Mouse (Mus musculus) liver, embryonic 11.5 days (tissue): ENCODE measurements around the gene Fopnl. TPM values are rescaled to one million over a fixed set of nuclear protein-coding genes. Genes with fewer than 3 reads are reported as not detected.

ENCODE experiments used
- ATAC-seq: fragments of 200-750 bp; cut with Nextera tagmentation; replicated peaks from 2 replicates; pipeline ENCODE4 v1.8.0; 2017; ENCODE audit warnings: moderate number of reproducible peaks, mild to moderate bottlenecking, moderate TSS enrichment, moderate library complexity; ENCODE audit not compliant: low FRiP score
- DNase-seq: peaks from one replicate; pipeline ENCODE4 v3.0.0-alpha.2; 2017; ENCODE audit warnings: low spot score
- H3K27ac ChIP-seq: fragments of 300-500 bp; sonication (generic); 2 replicates; pipeline ENCODE4 v1.5.1; 2014; ENCODE audit warnings: mild to moderate bottlenecking, low read depth, low read length, control low read depth
- H3K27me3 ChIP-seq: fragments of 300-500 bp; sonication (generic); replicated peaks from 2 replicates; pipeline ENCODE4 v1.6.1; 2014; ENCODE audit warnings: low read length, mixed read lengths; ENCODE audit not compliant: control insufficient read depth, insufficient read depth
- H3K36me3 ChIP-seq: fragments of 300-500 bp; sonication (generic); 2 replicates; pipeline ENCODE4 v1.6.1; 2014; ENCODE audit warnings: mild to moderate bottlenecking, low read length, moderate library complexity, mixed read lengths; ENCODE audit not compliant: control insufficient read depth, insufficient read depth
- H3K4me1 ChIP-seq: fragments of 300-500 bp; sonication (generic); replicated peaks from 2 replicates; pipeline ENCODE4 v1.6.1; 2014; ENCODE audit warnings: low read length, mixed read lengths; ENCODE audit not compliant: control insufficient read depth, insufficient read depth
- H3K4me2 ChIP-seq: fragments of 300-500 bp; sonication (generic); 2 replicates; pipeline ENCODE4 v1.6.1; 2014; ENCODE audit warnings: mild to moderate bottlenecking, control low read depth, moderate library complexity
- H3K4me3 ChIP-seq: fragments of 300-500 bp; sonication (generic); 2 replicates; pipeline ENCODE4 v1.5.1; 2014; ENCODE audit warnings: low read depth, low read length, control low read depth
- H3K9ac ChIP-seq: fragments of 300-500 bp; sonication (generic); 2 replicates; pipeline ENCODE4 v1.6.1; 2014; ENCODE audit warnings: low read depth, low read length, control low read depth
- H3K9me3 ChIP-seq: fragments of 300-500 bp; sonication (generic); 2 replicates; pipeline ENCODE4 v1.6.1; 2016; ENCODE audit warnings: low read length, inconsistent platforms, mixed read lengths; ENCODE audit not compliant: control insufficient read depth
- WGBS: fragments of 180-500 bp; shearing (Covaris S2); extraction: QIAGEN DNeasy Blood & Tissue Kit; methylation state at CpG from one replicate; pipeline ENCODE4 v1.1.7; 2014; 5-methylcytosine and 5-hydroxymethylcytosine counted together
- polyA plus RNA-seq: library from polyadenylated mRNA; unstranded; fragments of >200 nt; fragmentation: Nextera tagmentation; extraction: Ambion mirVana; gene quantifications from 2 replicates; pipeline ENCODE4 v1.2.1, GENCODE M21; 2014

Gene Fopnl
- polyA plus RNA-seq, 1 experiment from 2014 or later, result 106 TPM

DNA sequence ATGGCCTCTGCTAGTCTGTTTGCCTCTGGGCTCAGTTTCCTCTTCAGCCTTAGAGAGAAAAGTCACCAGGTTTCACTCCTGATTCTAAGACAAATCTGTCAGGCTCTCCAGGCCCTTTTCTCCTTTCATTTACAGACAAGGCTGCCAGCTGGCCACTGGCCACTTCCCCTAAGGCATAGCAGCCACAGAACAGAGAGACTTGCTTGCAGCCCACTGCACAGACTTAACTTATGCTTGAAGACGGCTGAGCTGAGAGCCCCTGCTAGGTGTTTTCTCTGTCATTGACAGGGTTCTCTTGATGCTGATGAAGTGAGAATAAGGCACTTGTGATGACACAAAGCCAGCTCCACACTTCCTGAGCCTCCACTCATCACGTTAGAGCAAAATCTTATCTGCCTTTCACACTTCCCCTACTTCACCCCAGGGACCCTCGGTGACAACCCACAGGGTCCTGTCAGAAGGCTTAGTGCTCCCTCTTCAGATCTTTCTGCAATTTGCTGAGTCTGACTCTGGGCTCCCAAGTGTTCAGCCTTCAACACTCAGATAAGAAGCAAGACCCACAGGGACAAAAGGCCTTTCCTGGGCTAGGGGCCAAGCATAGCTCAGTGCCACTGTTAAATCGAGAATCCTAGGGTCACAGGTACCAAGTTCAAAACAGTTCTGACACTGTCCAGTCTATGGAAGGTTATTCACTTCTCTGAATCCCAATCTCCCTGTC, 51.8 kb downstream of the Fopnl start:
- Histone ChIP-seq H3K9ac (no peak overlapping the region), H3K4me2 (no peak overlapping the region), H3K4me3 (no peak overlapping the region), H3K36me3 (no peaks in the 10 kb centered on the region), H3K9me3 (no peaks in the 10 kb centered on the region), H3K4me1 (no peaks in the 10 kb centered on the region), H3K27ac (no peak overlapping the region), H3K27me3 (no peaks in the 10 kb centered on the region)
- DNase-seq (no peak), ATAC-seq (no peak)
- WGBS, result 12% methylated on average over 4 of the region's 4 CpGs

DNA sequence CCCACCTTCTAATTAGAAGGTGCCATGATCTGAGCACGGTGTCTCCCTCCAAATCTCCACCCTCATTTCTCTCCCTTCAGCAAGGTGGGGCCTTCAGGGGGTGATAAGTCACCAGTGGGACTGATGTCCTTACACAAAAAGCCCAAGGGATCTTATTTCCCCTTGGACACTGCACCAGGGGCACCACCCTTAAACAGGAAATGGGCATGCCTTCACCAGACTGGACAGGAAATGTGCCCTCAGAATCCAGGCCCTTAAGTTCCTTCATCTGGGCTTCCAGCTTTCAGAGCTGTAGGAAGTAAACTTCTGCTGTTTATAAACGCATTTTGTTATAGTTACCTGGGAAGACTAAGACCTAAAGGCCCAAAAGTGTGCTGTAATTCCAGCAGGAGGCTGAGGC, 52.7 kb downstream of the Fopnl start:
- Histone ChIP-seq H3K9ac (no peak overlapping the region), H3K4me1 (no peaks in the 10 kb centered on the region), H3K27me3 (no peaks in the 10 kb centered on the region), H3K4me3 (no peak overlapping the region), H3K27ac (no peak overlapping the region), H3K4me2 (no peak overlapping the region), H3K36me3 (no peaks in the 10 kb centered on the region), H3K9me3 (no peaks in the 10 kb centered on the region)
- DNase-seq, result no peak
- 71% methylated on average over 2 of the region's 2 CpGs for WGBS
- ATAC-seq, result no peak

DNA sequence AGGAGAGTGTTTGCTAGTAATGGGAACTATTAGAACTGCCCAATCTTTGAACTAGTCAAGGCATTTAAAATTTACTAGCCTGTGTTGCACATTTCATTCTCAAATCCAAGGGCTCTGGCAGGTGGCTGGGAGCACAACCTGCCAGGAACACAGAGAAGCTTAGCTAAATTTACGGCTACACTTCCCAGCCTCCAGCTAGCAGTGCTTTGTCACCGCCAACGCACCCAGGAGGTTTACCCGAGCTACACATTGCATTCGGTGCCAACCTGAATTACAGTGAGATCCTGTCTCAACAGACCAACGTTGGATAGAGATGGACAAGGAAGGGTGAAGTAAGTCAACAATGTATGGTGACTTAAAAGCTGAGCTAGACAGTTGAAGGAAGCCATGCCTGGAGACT, 54.0 kb downstream of the Fopnl start:
- no peak overlapping the region for H3K27ac ChIP-seq
- DNase-seq, result no peak
- 90% methylated on average over 6 of the region's 6 CpGs for WGBS
- H3K36me3 ChIP-seq, result no peaks in the 10 kb centered on the region
- H3K4me1 ChIP-seq, result no peaks in the 10 kb centered on the region
- no peak overlapping the region for H3K9ac ChIP-seq
- no peaks in the 10 kb centered on the region for H3K27me3 ChIP-seq
- ATAC-seq, result no peak
- no peak overlapping the region for H3K4me3 ChIP-seq
- no peak overlapping the region for H3K4me2 ChIP-seq
- no peaks in the 10 kb centered on the region for H3K9me3 ChIP-seq

DNA sequence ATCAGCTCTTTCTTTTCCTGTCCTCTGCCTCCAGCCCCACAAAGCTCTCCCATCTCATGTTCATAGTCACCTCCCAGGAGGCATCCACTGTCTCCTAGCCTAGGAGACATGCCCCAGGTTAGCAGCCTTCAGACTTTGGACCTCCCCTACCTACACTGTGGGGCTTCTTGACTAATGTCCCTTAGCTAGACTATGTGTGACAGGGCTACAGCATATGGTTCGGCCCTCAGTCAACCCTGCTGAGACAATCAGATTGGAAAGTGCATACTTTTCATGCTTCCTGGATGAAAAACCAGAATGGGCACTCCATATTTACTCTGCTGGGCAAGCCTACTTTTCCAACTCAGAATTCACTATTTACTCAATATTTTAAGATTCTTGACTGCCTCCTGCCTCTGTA, 54.8 kb downstream of the Fopnl start:
- Histone ChIP-seq H3K9ac (no peak overlapping the region), H3K4me3 (no peak overlapping the region), H3K4me1 (no peaks in the 10 kb centered on the region), H3K9me3 (no peaks in the 10 kb centered on the region), H3K36me3 (no peaks in the 10 kb centered on the region), H3K4me2 (no peak overlapping the region), H3K27me3 (no peaks in the 10 kb centered on the region), H3K27ac (no peak overlapping the region)
- ATAC-seq, result no peak
- DNase-seq, result no peak
- WGBS, result 82% methylated on average over 1 of the region's 1 CpGs

DNA sequence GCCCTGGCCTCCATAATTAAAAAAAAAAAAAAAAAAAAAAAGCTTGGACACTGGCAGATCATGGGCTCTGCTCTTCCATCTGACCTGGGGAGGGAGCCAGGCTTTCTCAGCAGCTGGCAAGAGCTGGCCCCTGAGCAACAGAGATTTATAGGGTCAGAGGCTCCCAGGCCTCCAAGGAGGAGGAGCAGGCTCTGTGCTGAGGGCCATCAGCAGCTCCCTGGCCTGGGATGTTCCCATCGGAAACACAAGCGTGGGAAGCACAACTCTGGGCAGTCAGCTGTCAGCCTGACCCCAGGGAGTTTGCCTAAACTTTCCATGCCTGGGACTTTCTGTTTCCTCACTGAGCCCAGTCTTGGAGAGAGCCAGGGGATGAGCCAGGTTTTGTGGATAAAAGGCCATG, 58.3 kb downstream of the Fopnl start:
- no peaks in the 10 kb centered on the region for H3K36me3 ChIP-seq
- H3K4me1 ChIP-seq, result no peaks in the 10 kb centered on the region
- no peak overlapping the region for H3K4me2 ChIP-seq
- 47% methylated on average over 2 of the region's 2 CpGs for WGBS
- H3K9me3 ChIP-seq, result no peaks in the 10 kb centered on the region
- no peaks in the 10 kb centered on the region for H3K27me3 ChIP-seq
- no peak overlapping the region for H3K4me3 ChIP-seq
- DNase-seq (no peak), ATAC-seq (no peak)
- no peak overlapping the region for H3K27ac ChIP-seq
- no peak overlapping the region for H3K9ac ChIP-seq

DNA sequence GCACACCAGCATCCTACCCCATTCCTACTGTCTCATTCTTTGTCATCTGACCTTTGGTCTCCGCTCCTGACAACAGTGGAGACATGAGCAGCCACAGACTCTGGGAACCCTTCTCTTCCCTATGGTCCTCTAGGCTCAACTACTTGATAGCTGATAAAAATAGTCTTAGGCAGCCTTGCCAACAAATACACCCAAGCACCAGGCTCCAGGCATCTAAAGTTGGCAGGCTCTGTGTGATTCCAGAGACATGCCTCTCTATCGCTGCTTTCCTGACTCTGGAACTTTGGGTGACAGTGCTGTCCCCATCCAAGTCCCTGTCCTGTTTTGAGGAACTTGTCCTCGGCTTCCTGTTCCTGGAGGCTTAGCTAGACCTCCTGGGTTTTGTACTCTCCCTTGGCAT, 63.6 kb downstream of the Fopnl start:
- DNase-seq, result no peak
- Histone ChIP-seq H3K9me3 (no peaks in the 10 kb centered on the region), H3K4me2 (no peak overlapping the region), H3K4me3 (no peak overlapping the region), H3K27ac (no peak overlapping the region), H3K4me1 (no peaks in the 10 kb centered on the region), H3K36me3 (no peaks in the 10 kb centered on the region), H3K27me3 (no peaks in the 10 kb centered on the region), H3K9ac (no peak overlapping the region)
- 74% methylated on average over 3 of the region's 3 CpGs for WGBS
- no peak for ATAC-seq

DNA sequence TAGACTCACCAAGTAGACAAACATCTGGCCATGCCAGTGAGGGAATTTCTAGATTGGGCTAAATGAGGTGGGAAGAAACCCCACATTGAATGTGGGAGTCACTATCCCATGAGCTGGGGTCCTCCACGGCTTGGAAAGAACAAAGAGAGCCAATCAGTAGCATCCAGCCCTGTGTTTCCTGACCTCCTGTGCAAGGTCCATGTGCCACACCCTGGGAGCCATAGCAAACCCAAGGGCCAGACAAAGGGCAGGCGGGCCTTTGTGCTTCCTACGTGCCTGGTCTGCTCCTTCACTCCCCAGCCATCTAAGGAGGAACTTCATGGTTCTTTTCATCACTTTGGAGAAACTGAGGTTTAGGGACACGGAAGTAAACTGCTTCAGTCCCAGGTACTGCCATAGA, 64.3 kb downstream of the Fopnl start:
- DNase-seq, result no peak
- H3K4me2 ChIP-seq, result no peak overlapping the region
- ATAC-seq, result no peak
- H3K9me3 ChIP-seq, result no peaks in the 10 kb centered on the region
- 78% methylated on average over 4 of the region's 4 CpGs for WGBS
- no peak overlapping the region for H3K9ac ChIP-seq
- no peak overlapping the region for H3K4me3 ChIP-seq
- no peaks in the 10 kb centered on the region for H3K27me3 ChIP-seq
- H3K4me1 ChIP-seq, result no peaks in the 10 kb centered on the region
- H3K27ac ChIP-seq, result no peak overlapping the region
- H3K36me3 ChIP-seq, result no peaks in the 10 kb centered on the region

DNA sequence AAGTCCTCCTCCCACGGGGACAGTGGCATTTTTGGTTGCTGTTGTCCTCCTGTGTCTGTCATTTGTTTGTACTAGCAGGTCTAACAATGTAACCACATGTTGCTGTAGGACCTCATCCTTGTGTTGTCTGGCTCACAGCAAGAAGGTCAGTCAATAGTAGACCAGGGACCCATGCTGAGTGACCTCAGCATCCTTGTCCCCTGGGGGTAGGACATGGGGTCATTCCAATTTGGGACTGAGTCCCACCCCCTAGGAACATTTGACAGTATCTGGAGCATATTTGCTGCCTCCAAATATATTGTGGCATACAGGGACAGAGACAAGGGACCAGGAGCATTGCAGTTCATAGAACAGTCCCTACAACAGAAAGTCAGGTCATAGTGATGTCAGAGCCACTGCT, 67.3 kb downstream of the Fopnl start:
- Histone ChIP-seq H3K4me3 (no peak overlapping the region), H3K27ac (no peak overlapping the region), H3K4me2 (no peak overlapping the region), H3K4me1 (no peaks in the 10 kb centered on the region), H3K9me3 (no peaks in the 10 kb centered on the region), H3K36me3 (no peaks in the 10 kb centered on the region), H3K27me3 (no peaks in the 10 kb centered on the region), H3K9ac (no peak overlapping the region)
- DNase-seq (no peak), ATAC-seq (no peak)
- 61% methylated on average over 1 of the region's 1 CpGs for WGBS
